Mouse (Mus musculus) urinary bladder, postnatal 4 days (tissue): ENCODE data around the gene Tmem182.

ENCODE experiments used
- DNase-seq, 2 experiments: peaks; one replicate each; pipeline ENCODE4 v3.0.0; 2021 to 2022; ENCODE audit warnings: low spot score in 2 of 2

The Tmem182 gene

GRCm38 (mm10) chr1:40867106-40867505 is 61.7 kb downstream of the Tmem182 start:
- no peak for DNase-seq

GRCm38 (mm10) chr1:40867651-40868050 is 62.2 kb downstream of the Tmem182 start:
- DNase-seq = no peak

GRCm38 (mm10) chr1:40873760-40874455 is 68.5 kb downstream of the Tmem182 start:
- DNase-seq = no peak

- DNase-seq = no peak
Observed at GRCm38 (mm10) chr1:40874456-40875375, 69.3 kb downstream of the Tmem182 start.

- DNase-seq = no peak
Observed at GRCm38 (mm10) chr1:40879051-40879450, 73.7 kb downstream of the Tmem182 start.

GRCm38 (mm10) chr1:40879526-40879925 is 74.1 kb downstream of the Tmem182 start:
- no peak for DNase-seq

GRCm38 (mm10) chr1:40880527-40880926 is 75.1 kb downstream of the Tmem182 start:
- no peak for DNase-seq

GRCm38 (mm10) chr1:40883856-40884255 is 78.5 kb downstream of the Tmem182 start:
- no peak for DNase-seq

- no peak for DNase-seq
Observed at GRCm38 (mm10) chr1:40884943-40885342, 79.5 kb downstream of the Tmem182 start.

- DNase-seq = no peak
Observed at GRCm38 (mm10) chr1:40887673-40888072, 82.3 kb downstream of the Tmem182 start.

GRCm38 (mm10) chr1:40888396-40889040 is 83.1 kb downstream of the Tmem182 start:
- no peak for DNase-seq

- no peak for DNase-seq
Observed at GRCm38 (mm10) chr1:40889617-40890016, 84.2 kb downstream of the Tmem182 start.

GRCm38 (mm10) chr1:40890246-40890645 is 84.8 kb downstream of the Tmem182 start:
- DNase-seq = no peak

- no peak for DNase-seq
Observed at GRCm38 (mm10) chr1:40903712-40904111, 98.3 kb downstream of the Tmem182 start.
